Mouse (Mus musculus): Measurements from ENCODE around the gene Kcng3.

The Kcng3 gene

GRCm38 (mm10) chr17:83631783-83632652 is at the start of gene Kcng3:
TSS of gene Kcng3 (minus strand) at chr17:83631895.
- peak; percentile 72 for DNase-seq (ENCODE audit: low read depth, low spot score)

DNA sequence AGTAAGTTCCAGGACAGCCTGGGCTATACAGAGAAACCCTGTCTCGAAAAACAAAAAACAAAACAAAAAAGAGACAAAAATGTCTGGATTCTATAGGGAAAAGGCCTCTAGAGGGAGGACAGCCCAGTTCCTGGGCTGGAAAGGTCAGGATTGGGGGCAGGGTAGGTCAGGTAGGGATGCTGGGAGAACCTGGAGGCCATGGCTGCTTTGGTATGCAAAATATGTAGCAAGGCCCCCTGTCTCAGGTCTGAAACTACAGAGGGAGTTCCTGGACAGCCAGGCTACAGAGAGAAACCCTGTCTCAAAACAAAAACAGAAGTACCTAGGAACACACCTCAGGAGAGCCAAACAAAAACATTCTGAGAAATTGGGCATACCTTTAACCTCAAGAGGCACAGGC is 45.7 kb upstream of the Kcng3 start:
- DNase-seq (ENCODE audit: low read depth, low spot score), result no peak

DNA sequence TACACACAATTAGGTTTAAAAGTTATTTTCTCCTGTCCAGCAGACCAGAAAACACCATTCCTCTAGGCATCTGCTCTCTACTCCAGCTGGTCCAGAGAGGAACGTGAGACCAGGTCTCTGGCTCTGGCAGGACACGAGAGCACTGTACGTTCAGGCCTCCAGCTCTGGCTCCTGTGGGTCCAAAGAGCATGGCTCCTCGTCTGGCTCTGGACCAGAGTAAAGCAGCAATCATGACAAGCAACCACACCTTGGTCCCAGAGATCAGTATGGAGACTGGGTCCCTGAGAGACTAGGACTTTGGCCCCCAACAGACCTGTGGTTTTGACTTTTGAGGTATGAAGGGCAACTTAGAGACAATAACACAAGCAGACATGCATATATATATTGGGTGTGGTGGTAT is 41.0 kb upstream of the Kcng3 start:
- DNase-seq (ENCODE audit: low read depth, low spot score), result no peak

GRCm38 (mm10) chr17:83667934-83668690 is 36.4 kb upstream of the Kcng3 start:
- DNase-seq (ENCODE audit: low read depth, low spot score), result no peak

- peak; percentile 38 for DNase-seq (ENCODE audit: low read depth, low spot score)
These were observed 35.0 kb upstream of the Kcng3 start for GRCm38 (mm10) chr17:83666597-83667287.

GRCm38 (mm10) chr17:83664761-83665160 is 33.1 kb upstream of the Kcng3 start:
- no peak for DNase-seq (ENCODE audit: low read depth, low spot score)

DNA sequence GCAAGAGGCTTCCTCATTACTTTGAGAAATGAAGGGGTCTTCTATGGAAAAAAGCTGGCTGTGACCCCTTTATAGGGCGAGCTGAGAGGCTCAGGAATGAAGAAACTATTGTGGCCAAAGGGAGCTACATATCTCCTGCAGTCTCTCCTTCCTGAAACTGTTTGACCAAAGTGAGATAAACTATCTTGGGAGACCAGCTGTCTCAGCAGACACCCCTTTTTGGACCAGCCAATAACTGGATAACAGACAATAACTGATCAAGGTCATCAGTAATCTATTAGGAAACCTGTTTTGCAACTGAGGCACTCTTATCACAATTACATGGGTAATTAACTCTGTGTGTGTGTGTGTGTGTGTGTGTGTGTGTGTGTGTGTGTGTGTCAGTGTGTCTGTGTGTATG is 27.2 kb upstream of the Kcng3 start:
- DNase-seq (ENCODE audit: low read depth, low spot score), result no peak

DNA sequence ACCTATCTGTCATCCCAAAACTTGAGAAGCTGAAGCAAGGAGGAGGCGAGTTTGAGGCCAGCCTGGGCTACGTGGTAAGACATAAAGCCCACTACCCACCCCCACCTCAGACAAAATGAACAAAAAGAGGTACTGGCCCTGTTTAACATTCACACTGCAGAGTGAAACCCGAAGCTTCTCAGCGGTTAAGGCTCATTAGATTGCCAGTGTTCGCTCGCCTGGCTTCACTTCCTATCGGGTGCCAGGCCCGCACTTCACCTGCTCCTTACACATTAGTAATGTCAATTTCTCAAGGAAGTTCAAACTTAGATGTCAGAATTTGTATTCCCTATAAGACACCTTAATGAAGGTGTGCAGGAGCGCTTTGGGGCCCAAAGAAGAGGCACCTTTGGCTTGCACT is 25.7 kb upstream of the Kcng3 start:
- no peak for DNase-seq (ENCODE audit: low read depth, low spot score)

DNA sequence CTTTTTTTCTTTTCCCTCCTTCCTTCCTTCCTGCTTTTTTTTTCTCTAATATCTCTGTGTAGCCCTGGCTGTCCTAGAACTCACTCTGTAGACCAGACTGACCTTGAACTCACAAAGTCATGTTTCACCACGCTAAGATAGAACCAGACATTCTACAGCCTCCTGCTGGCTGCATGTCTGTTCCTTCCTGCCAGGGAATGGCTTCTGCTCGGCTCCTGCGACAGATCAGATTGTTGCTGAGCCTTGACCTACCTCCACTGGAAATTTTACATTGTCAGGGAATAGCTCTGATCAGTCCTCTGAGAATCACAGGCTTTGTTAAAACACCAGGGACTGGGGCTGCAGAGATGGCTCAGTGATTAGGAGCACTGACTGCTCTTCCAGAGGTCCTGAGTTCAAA is 24.0 kb upstream of the Kcng3 start:
- no peak for DNase-seq (ENCODE audit: low read depth, low spot score)

DNA sequence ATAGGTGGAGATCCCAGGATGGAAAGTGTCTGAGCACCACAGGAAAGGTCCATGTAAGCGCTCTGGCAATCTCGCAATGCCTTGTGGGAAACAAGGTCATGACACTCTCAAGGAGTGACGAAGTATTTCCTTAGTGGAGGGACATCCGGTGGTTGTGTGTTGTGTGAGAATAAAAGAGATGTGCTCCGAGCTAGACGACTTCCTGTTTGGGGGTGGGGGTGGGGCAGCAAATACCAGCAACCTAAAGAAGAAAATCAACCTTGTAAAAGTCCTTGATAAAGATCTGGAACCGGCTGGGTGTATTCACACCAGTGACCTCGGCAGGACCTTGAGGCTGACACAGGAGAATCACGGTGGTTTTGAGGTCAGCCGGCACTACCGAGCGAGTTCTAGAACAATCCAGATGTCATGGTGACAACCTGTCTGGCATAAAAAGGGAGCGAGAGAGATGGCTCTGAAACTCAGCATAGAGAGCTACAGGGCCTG is 23.0 kb upstream of the Kcng3 start:
- DNase-seq (ENCODE audit: low read depth, low spot score), result peak; percentile 92

DNA sequence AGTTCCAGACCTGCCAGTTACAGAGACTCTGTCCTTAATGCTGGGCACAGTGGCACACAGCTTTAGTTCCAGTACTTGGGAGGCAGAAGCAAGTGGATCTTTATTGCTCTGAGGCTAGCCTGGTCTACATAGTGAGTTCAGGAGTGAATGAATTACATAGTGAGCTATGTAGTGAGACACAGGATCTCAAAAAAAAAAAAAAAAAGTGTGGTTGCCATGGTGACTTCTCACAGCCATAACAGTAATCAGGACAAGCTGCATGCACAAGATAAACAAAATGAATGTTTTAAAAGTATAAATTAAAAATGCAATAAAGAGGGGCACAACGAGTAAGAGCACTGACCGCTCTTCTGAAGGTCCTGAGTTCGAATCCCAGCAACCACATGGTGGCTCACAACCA is 21.9 kb upstream of the Kcng3 start:
- DNase-seq (ENCODE audit: low read depth, low spot score), result peak; percentile 27

DNA sequence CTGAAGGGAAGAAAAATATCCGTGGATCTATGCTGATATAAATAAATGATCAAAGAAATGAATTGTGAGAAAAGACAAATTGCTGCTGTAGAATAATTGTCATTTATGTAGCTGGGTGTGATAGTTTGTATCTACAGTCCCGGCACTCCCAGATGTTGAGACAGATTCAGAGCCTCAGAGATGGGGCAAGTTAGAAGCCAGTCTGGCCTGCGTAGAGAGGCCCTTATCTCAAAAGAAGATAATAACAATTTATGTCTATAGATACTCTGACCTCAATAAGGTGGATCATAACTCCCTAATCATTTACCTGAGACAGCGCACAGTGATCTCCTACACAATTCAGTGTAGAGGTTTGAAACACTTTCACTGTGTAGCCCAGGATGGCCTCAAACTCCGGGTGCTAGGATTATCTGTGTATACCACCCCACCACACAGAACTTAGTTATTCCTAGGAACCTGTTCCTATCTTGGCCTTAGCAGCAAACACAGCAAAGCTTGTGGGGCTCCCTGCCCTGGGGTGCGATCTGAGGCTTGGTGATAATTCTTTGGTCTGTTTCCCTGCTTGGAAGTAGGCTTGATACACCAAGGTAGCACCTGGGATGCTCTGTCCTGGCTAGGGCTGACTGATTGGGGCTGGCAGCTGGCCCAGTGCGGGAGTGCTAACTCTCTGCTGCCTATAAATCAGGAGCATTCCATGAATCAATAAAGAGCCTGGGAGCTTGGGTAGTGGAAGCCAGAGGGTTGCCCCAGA is 19.4 kb upstream of the Kcng3 start:
- no peak for DNase-seq (ENCODE audit: low read depth, low spot score)

- peak; percentile 31 for DNase-seq (ENCODE audit: low read depth, low spot score)
These were observed 18.3 kb upstream of the Kcng3 start for GRCm38 (mm10) chr17:83649986-83650385.

DNA sequence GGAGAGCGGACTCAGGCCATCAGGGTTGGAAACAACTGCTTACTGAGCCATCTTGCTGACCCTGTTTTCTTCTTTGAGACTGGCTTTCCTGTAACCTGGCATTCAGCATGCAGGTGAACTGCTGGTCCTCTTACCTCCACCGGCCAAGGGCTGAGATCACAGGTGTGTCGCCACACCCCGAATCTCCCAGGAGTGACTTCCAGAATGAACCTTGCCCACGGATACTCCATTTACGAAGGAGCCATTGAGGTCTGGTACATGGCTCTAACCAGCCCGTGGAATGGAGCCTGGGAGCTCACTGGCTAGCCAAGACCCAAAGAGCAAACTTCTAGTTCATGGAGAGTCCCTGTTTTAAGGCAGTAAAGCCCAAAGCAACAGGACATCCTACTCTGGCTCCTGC is 15.7 kb upstream of the Kcng3 start:
- no peak for DNase-seq (ENCODE audit: low read depth, low spot score)

GRCm38 (mm10) chr17:83646425-83647163 is 14.9 kb upstream of the Kcng3 start:
- peak; percentile 61 for DNase-seq (ENCODE audit: low read depth, low spot score)

DNA sequence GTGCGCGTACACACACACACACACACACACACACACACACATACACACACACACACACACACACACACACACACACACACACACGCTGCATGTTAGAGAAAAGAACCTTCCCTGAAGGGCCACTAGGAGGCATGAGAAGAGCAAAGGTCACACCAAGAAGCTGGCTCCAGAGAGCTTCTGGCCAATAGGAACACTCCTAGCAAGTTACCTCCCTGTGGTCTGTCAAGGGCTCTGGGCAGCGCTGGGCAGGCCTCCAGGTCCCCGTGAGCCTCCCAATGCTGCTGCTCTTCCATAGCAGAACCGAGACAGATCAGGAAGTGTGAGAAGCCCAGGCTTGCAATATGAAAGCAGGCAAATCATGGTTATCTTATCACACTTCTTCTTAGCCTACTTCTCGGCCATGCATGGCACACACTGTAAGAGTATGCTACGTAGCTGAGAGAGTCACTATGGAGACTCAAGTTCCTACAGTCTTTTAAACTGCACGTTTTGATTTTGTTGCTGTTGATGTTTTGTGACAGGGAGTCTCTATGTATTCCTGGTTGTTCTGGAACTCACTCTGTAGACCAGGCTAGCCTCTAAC is 13.6 kb upstream of the Kcng3 start:
- DNase-seq (ENCODE audit: low read depth, low spot score), result peak; percentile 81

- peak; percentile 65 for DNase-seq (ENCODE audit: low read depth, low spot score)
These were observed 5.7 kb upstream of the Kcng3 start for GRCm38 (mm10) chr17:83637393-83637792.

DNA sequence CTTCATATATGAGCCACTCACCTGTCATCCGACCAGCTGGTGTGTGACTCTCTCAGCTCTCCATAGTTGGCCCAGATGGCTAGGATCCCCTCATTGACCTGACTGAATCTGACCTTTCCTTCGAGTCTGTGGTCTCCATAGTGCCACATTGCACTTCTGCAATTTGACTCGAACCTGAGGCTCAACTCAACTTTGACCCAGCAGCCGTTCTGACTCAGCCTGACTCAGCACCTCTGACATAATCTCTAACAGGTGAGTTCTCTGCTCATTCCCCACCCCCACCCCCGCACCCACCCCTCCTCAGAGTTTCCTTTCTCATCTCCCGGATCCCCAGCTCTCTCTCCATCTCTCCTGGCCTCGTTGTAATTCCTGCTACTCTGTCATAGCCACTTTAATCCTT is 4.7 kb upstream of the Kcng3 start:
- no peak for DNase-seq (ENCODE audit: low read depth, low spot score)

DNA sequence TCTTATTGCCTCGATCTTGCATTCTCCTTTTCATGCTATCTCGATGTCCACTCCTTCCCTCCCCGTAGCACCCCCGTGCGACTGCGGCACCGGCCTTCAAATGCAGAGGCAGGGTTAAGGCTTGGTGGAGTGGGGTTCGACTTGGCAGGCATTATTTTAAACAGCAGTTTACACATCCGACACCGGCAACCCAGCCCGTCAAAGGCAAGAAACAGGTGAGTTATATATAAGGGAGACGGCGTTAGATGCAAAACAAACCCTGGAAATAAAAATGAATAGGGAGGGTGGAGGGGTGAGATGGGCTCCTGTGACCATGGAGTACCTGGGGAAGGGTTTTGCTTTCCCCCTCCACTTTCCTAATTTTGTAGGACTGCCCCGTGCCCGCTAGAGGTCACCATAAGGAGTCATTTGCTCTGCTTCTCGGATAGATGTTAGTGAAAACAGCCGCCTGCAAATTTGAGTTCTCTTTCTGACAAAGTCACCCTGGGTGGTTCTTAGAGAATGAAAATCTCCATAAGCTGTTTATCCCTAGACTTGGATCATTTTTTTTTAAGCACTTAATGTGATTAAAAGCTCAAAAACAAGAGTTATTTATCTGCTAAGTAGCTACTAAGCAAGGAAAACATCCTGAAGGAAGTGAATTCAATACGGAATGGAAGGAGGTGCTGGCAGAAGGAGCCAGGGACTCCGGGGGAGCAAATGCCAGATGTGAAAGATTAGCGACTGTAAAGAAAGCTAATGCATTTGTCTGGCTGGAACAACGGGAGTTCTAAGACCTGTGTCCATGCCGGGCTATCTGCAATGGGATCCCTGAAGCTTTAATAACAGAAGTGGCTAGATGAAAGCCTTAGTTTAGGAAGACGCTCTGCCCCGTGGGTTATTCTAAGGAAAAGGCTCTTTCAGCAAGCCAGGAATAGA is 1.2 kb upstream of the Kcng3 start:
- DNase-seq (ENCODE audit: low read depth, low spot score), result peak; percentile 68

All from CD4-positive helper T cell, adult 2 months (primary cell).